Mouse (Mus musculus): ENCODE results near the gene Gm11237. TPM values are rescaled to one million over a fixed set of nuclear protein-coding genes. Genes with fewer than 3 reads are reported as not detected.

Gm11237 gene
- not detected for polyA plus RNA-seq (2014; fragmentation: Illumina TruSeq; extraction: RNeasy Lipid Tissue Mini Kit (QIAGEN cat#74804); ENCODE audit: low read depth, low replicate concordance)

DNA sequence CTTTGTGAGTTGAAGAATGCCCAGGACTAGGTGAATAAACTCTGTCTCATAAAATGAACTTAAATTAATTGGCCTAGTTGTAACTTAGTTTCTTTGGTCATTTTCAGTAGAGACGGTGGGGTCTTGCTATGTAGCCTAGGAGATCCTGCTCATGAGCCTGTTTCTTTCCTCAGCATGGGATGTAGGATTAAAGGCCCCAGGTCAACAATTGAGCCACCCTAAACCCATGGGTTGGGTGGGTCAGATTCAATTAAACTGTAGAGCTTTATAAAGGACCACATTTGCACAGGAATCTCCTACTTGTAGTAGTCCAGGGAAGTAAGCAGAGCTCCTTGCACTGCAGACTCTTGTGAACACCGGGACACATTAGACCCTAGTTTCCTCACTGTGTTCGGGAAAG, at the start of gene Gm11237:
Gene Gm11237 (plus strand): TSS at position 301 of the 400 bp plus-strand sequence.

GRCm38 (mm10) chr4:73607581-73607980, 15.2 kb upstream of the Gm11237 start, which contains the start of gene Gm11238:
Gm11238 (plus strand) TSS chr4:73607881.

DNA sequence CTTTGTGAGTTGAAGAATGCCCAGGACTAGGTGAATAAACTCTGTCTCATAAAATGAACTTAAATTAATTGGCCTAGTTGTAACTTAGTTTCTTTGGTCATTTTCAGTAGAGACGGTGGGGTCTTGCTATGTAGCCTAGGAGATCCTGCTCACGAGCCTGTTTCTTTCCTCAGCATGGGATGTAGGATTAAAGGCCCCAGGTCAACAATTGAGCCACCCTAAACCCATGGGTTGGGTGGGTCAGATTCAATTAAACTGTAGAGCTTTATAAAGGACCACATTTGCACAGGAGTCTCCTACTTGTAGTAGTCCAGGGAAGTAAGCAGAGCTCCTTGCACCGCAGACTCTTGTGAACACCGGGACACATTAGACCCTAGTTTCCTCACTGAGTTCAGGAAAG, 15.0 kb downstream of the Gm11237 start, which contains the start of gene Gm11236:
Gene Gm11236 (plus strand): TSS at position 301 of the 400 bp plus-strand sequence.

GRCm38 (mm10) chr4:73668054-73668453, 45.3 kb downstream of the Gm11237 start, which contains the start of gene Gm11239:
Gm11239 (plus strand) TSS chr4:73668354.

Other genes starting within 250 kb of the Gm11237 start
- not detected for gene Gm11487, start 217.9 kb upstream of the Gm11237 start, polyA plus RNA-seq (2014; fragmentation: Illumina TruSeq; extraction: RNeasy Lipid Tissue Mini Kit (QIAGEN cat#74804); ENCODE audit: low read depth, low replicate concordance)
- not detected for gene Gm11238, start 15.1 kb upstream of the Gm11237 start, polyA plus RNA-seq (2014; fragmentation: Illumina TruSeq; extraction: RNeasy Lipid Tissue Mini Kit (QIAGEN cat#74804); ENCODE audit: low read depth, low replicate concordance)
- gene Gm11236, start 15.1 kb downstream of the Gm11237 start, polyA plus RNA-seq (2014; fragmentation: Illumina TruSeq; extraction: RNeasy Lipid Tissue Mini Kit (QIAGEN cat#74804); ENCODE audit: low read depth, low replicate concordance) = not detected
- not detected for gene Gm11239, start 45.4 kb downstream of the Gm11237 start, polyA plus RNA-seq (2014; fragmentation: Illumina TruSeq; extraction: RNeasy Lipid Tissue Mini Kit (QIAGEN cat#74804); ENCODE audit: low read depth, low replicate concordance)
- not detected for gene Gm428, start 60.5 kb downstream of the Gm11237 start, polyA plus RNA-seq (2014; fragmentation: Illumina TruSeq; extraction: RNeasy Lipid Tissue Mini Kit (QIAGEN cat#74804); ENCODE audit: low read depth, low replicate concordance)
- gene Rasef, start 168.0 kb downstream of the Gm11237 start, polyA plus RNA-seq (2014; fragmentation: Illumina TruSeq; extraction: RNeasy Lipid Tissue Mini Kit (QIAGEN cat#74804); ENCODE audit: low read depth, low replicate concordance) = 202 TPM

All from sigmoid colon, adult 10 weeks (tissue).